Mouse (Mus musculus): ENCODE results near the gene Pomt1. TPM values are rescaled to one million over a fixed set of nuclear protein-coding genes. Genes with fewer than 3 reads are reported as not detected.

The Pomt1 gene
- polyA plus RNA-seq, 1 experiment from 2014 or later = 21.6 TPM

GRCm38 (mm10) chr2:32254563-32254962, 18.2 kb downstream of the Pomt1 start:
- Histone ChIP-seq H3K9ac (no peak overlapping the region), H3K36me3 (ENCODE audit: insufficient read depth) (peaks cover 73% of the 10 kb centered on the region), H3K4me2 (no peak overlapping the region), H3K27ac (ENCODE audit: low read depth) (no peak overlapping the region), H3K4me1 (ENCODE audit: insufficient read depth) (no peaks in the 10 kb centered on the region), H3K9me3 (ENCODE audit: low read depth, low read length) (no peaks in the 10 kb centered on the region), H3K4me3 (ENCODE audit: low read depth, low read length) (no peak overlapping the region), H3K27me3 (ENCODE audit: insufficient read depth, low read length) (no peaks in the 10 kb centered on the region)
- 82% methylated on average over 5 of the region's 5 CpGs for WGBS
- no peak for TF ChIP-seq CTCF (IDR thresholded peaks at IDR 0.05; ENCODE audit: low read depth)
- DNase-seq (no peak), ATAC-seq (ENCODE audit: insufficient read depth) (no peak)

- ATAC-seq (ENCODE audit: insufficient read depth) (no peak), DNase-seq (no peak)
- no peak for TF ChIP-seq CTCF (IDR thresholded peaks at IDR 0.05; ENCODE audit: low read depth)
- H3K9me3 ChIP-seq (ENCODE audit: low read depth, low read length) = no peaks in the 10 kb centered on the region
- H3K4me2 ChIP-seq = no peak overlapping the region
- WGBS = 84% methylated on average over 11 of the region's 11 CpGs
- H3K27me3 ChIP-seq (ENCODE audit: insufficient read depth, low read length) = no peaks in the 10 kb centered on the region
- no peak overlapping the region for H3K4me3 ChIP-seq (ENCODE audit: low read depth, low read length)
- H3K9ac ChIP-seq = no peak overlapping the region
- no peak overlapping the region for H3K27ac ChIP-seq (ENCODE audit: low read depth)
- no peaks in the 10 kb centered on the region for H3K4me1 ChIP-seq (ENCODE audit: insufficient read depth)
- peaks cover 66% of the 10 kb centered on the region for H3K36me3 ChIP-seq (ENCODE audit: insufficient read depth)
Observed at GRCm38 (mm10) chr2:32256273-32256672, 19.9 kb downstream of the Pomt1 start.

GRCm38 (mm10) chr2:32258887-32259533, 22.6 kb downstream of the Pomt1 start:
- Histone ChIP-seq H3K27ac (ENCODE audit: low read depth) (no peak overlapping the region), H3K4me3 (ENCODE audit: low read depth, low read length) (peak overlapping the region; percentile 90), H3K27me3 (ENCODE audit: insufficient read depth, low read length) (no peaks in the 10 kb centered on the region), H3K4me2 (peak overlapping the region; percentile 72), H3K9ac (peak overlapping the region; percentile 81), H3K36me3 (ENCODE audit: insufficient read depth) (peaks cover 39% of the 10 kb centered on the region), H3K9me3 (ENCODE audit: low read depth, low read length) (no peaks in the 10 kb centered on the region), H3K4me1 (ENCODE audit: insufficient read depth) (no peaks in the 10 kb centered on the region)
- TF ChIP-seq CTCF (IDR thresholded peaks at IDR 0.05; ENCODE audit: low read depth) = no peak
- WGBS = 45% methylated on average over 6 of the region's 6 CpGs
- ATAC-seq (ENCODE audit: insufficient read depth) (no peak), DNase-seq (no peak)

- peak within 1 kb of the TSS; percentile 90 for H3K4me3 ChIP-seq (ENCODE audit: low read depth, low read length)
- no peaks in the 10 kb centered on the region for H3K27me3 ChIP-seq (ENCODE audit: insufficient read depth, low read length)
- H3K9me3 ChIP-seq (ENCODE audit: low read depth, low read length) = no peaks in the 10 kb centered on the region
- ATAC-seq (ENCODE audit: insufficient read depth) (peak; percentile 92), DNase-seq (peak; percentile 95)
- WGBS = 2% methylated on average over 59 of the region's 59 CpGs
- H3K36me3 ChIP-seq (ENCODE audit: insufficient read depth) = peaks cover 31% of the 10 kb centered on the region
- H3K4me2 ChIP-seq = peak within 1 kb of the TSS; percentile 72
- H3K9ac ChIP-seq = peak within 1 kb of the TSS; percentile 81
- H3K27ac ChIP-seq (ENCODE audit: low read depth) = peak within 1 kb of the TSS; percentile 67
- TF ChIP-seq CTCF (IDR thresholded peaks at IDR 0.05; ENCODE audit: low read depth) = no peak
- no peaks in the 10 kb centered on the region for H3K4me1 ChIP-seq (ENCODE audit: insufficient read depth)
Observed at GRCm38 (mm10) chr2:32259657-32260417, 23.4 kb downstream of the Pomt1 start, which contains the start of gene Uck1. TSS of gene Uck1 (minus strand) at chr2:32260159.

- H3K4me1 ChIP-seq (ENCODE audit: insufficient read depth) = no peaks in the 10 kb centered on the region
- no peaks in the 10 kb centered on the region for H3K9me3 ChIP-seq (ENCODE audit: low read depth, low read length)
- peak; percentile 54 for TF ChIP-seq CTCF (IDR thresholded peaks at IDR 0.05; ENCODE audit: low read depth)
- WGBS = 27% methylated on average over 4 of the region's 4 CpGs
- DNase-seq (peak; percentile 66), ATAC-seq (ENCODE audit: insufficient read depth) (no peak)
- no peak overlapping the region for H3K27ac ChIP-seq (ENCODE audit: low read depth)
- peak overlapping the region; percentile 72 for H3K4me2 ChIP-seq
- no peak overlapping the region for H3K4me3 ChIP-seq (ENCODE audit: low read depth, low read length)
- H3K27me3 ChIP-seq (ENCODE audit: insufficient read depth, low read length) = no peaks in the 10 kb centered on the region
- H3K9ac ChIP-seq = no peak overlapping the region
- peaks cover 28% of the 10 kb centered on the region for H3K36me3 ChIP-seq (ENCODE audit: insufficient read depth)
Observed at GRCm38 (mm10) chr2:32260635-32261034, 24.2 kb downstream of the Pomt1 start.

GRCm38 (mm10) chr2:32275823-32276222, 39.4 kb downstream of the Pomt1 start:
- H3K27ac ChIP-seq (ENCODE audit: low read depth) = no peak overlapping the region
- H3K9ac ChIP-seq = no peak overlapping the region
- ATAC-seq (ENCODE audit: insufficient read depth) (no peak; the same call in 1 of the 2 replicates), DNase-seq (no peak)
- H3K36me3 ChIP-seq (ENCODE audit: insufficient read depth) = peaks cover 37% of the 10 kb centered on the region
- no peaks in the 10 kb centered on the region for H3K9me3 ChIP-seq (ENCODE audit: low read depth, low read length)
- no peaks in the 10 kb centered on the region for H3K4me1 ChIP-seq (ENCODE audit: insufficient read depth)
- H3K4me3 ChIP-seq (ENCODE audit: low read depth, low read length) = no peak overlapping the region
- no peaks in the 10 kb centered on the region for H3K27me3 ChIP-seq (ENCODE audit: insufficient read depth, low read length)
- no peak overlapping the region for H3K4me2 ChIP-seq
- no peak for TF ChIP-seq CTCF (IDR thresholded peaks at IDR 0.05; ENCODE audit: low read depth)
- 65% methylated on average over 3 of the region's 3 CpGs for WGBS

GRCm38 (mm10) chr2:32282289-32282688, 45.9 kb downstream of the Pomt1 start:
- H3K9me3 ChIP-seq (ENCODE audit: low read depth, low read length) = no peaks in the 10 kb centered on the region
- no peak overlapping the region for H3K4me2 ChIP-seq
- H3K27me3 ChIP-seq (ENCODE audit: insufficient read depth, low read length) = no peaks in the 10 kb centered on the region
- ATAC-seq (ENCODE audit: insufficient read depth) (no peak), DNase-seq (no peak)
- no peak overlapping the region for H3K9ac ChIP-seq
- WGBS = 88% methylated on average over 2 of the region's 2 CpGs
- TF ChIP-seq CTCF (IDR thresholded peaks at IDR 0.05; ENCODE audit: low read depth) = no peak
- no peak overlapping the region for H3K4me3 ChIP-seq (ENCODE audit: low read depth, low read length)
- peaks cover 80% of the 10 kb centered on the region for H3K36me3 ChIP-seq (ENCODE audit: insufficient read depth)
- peaks cover 4% of the 10 kb centered on the region for H3K4me1 ChIP-seq (ENCODE audit: insufficient read depth)
- H3K27ac ChIP-seq (ENCODE audit: low read depth) = no peak overlapping the region

Data from lung, embryonic 14.5 days (tissue).